In genomic region chr10:13376428-13377260, GRCm38 (mm10) we compare ENCODE assay signal across 11 mouse cellular contexts.
A peak's percentile ranks its signal among the peaks of the same experiment; 100 is the strongest.
DNase-seq lines count a peak whose midpoint lies in the region; ATAC-seq and TF ChIP-seq lines count a peak whose summit lies in the region.
"Had no signal": no experiment of that assay in that cellular context is flagged by ENCODE, and none has a peak within 500 bp of the region (broad histone marks: within the 10 kb centered on the region; RNA-seq: fewer than 3 reads in every experiment).

No protein-coding gene starts in this region.

- intact Hi-C loops in left cerebral cortex, postnatal 4 days (cut with DNase I): no loop called here

- no peaks in the 10 kb centered on the region for H3K27me3 ChIP-seq in heart, embryonic 13.5 days (replicated peaks)
- H3K27me3 ChIP-seq in lung, postnatal 0 days (replicated peaks; ENCODE audit: insufficient read depth, low read length): no peaks in the 10 kb centered on the region
- H3K27me3 ChIP-seq in kidney, embryonic 14.5 days (ENCODE audit: control insufficient read depth, insufficient read depth, low read length): no peaks in the 10 kb centered on the region
- H3K27me3 ChIP-seq in stomach, postnatal 0 days (ENCODE audit: control insufficient read depth, insufficient read depth, low read length): no peaks in the 10 kb centered on the region

- no peaks in the 10 kb centered on the region for H3K9me3 ChIP-seq in heart, embryonic 13.5 days
- H3K9me3 ChIP-seq in lung, postnatal 0 days (ENCODE audit: low read length): no peaks in the 10 kb centered on the region
- H3K9me3 ChIP-seq in kidney, embryonic 14.5 days (ENCODE audit: control insufficient read depth, low read length): no peaks in the 10 kb centered on the region
- no peaks in the 10 kb centered on the region for H3K9me3 ChIP-seq in stomach, postnatal 0 days (ENCODE audit: control insufficient read depth, low read length)

- no peak for DNase-seq in heart, adult 18-20 months
- DNase-seq in lung, postnatal 0 days (ENCODE audit: low spot score): no peak
- DNase-seq in lung, adult 18-20 months: no peak
- no peak for DNase-seq in stomach, postnatal 0 days (ENCODE audit: low spot score)
- no peak for DNase-seq in adipocyte (ENCODE audit: low spot score)
- no peak for DNase-seq in left cerebral cortex, postnatal 4 days
- DNase-seq: gastrocnemius, adult 2 months; thymus, postnatal 36 days had no signal

- no peak for ATAC-seq in heart, embryonic 13.5 days (ENCODE audit: extremely low read depth, insufficient number of reproducible peaks, low FRiP score, low TSS enrichment)
- no peak for ATAC-seq in lung, postnatal 0 days
- peak; percentile 89 for ATAC-seq in kidney, embryonic 14.5 days (ENCODE audit: low FRiP score, low TSS enrichment)
- peak; percentile 71 for ATAC-seq in stomach, postnatal 0 days (ENCODE audit: low FRiP score, low TSS enrichment)
- ATAC-seq: inflammation-experienced regulatory T-cells, adult 6 months had no signal

- H3K4me3 ChIP-seq in heart, embryonic 13.5 days: no peak overlapping the region
- no peak overlapping the region for H3K4me3 ChIP-seq in lung, postnatal 0 days (ENCODE audit: low read depth, low read length)
- H3K4me3 ChIP-seq in kidney, embryonic 14.5 days (ENCODE audit: low read length): no peak overlapping the region
- no peak overlapping the region for H3K4me3 ChIP-seq in stomach, postnatal 0 days (ENCODE audit: low read depth, low read length)
- H3K4me3 ChIP-seq: gastrocnemius, adult 2 months had no signal

- no peak overlapping the region for H3K9ac ChIP-seq in heart, embryonic 13.5 days
- H3K9ac ChIP-seq in lung, postnatal 0 days (replicated peaks; ENCODE audit: low read depth): no peak overlapping the region
- H3K9ac ChIP-seq in kidney, embryonic 14.5 days (ENCODE audit: low read depth, low read length): no peak overlapping the region
- H3K9ac ChIP-seq in stomach, postnatal 0 days (ENCODE audit: low read length): no peak overlapping the region

- H3K36me3 ChIP-seq in heart, embryonic 13.5 days: no peaks in the 10 kb centered on the region
- H3K36me3 ChIP-seq in lung, postnatal 0 days (ENCODE audit: insufficient read depth, low read length): no peaks in the 10 kb centered on the region
- H3K36me3 ChIP-seq in kidney, embryonic 14.5 days (ENCODE audit: control insufficient read depth, insufficient read depth, low read length): no peaks in the 10 kb centered on the region
- H3K36me3 ChIP-seq in stomach, postnatal 0 days (ENCODE audit: control insufficient read depth, insufficient read depth, low read length): no peaks in the 10 kb centered on the region

- no peak for TF ChIP-seq CTCF in lung, postnatal 0 days (IDR thresholded peaks at IDR 0.05)
- no peak for TF ChIP-seq CTCF in stomach, postnatal 0 days (IDR thresholded peaks at IDR 0.05; ENCODE audit: low read depth)

- H3K4me1 ChIP-seq in heart, embryonic 13.5 days: peaks cover 40% of the 10 kb centered on the region
- no peaks in the 10 kb centered on the region for H3K4me1 ChIP-seq in lung, postnatal 0 days (ENCODE audit: insufficient read depth, low read depth, low read length)
- H3K4me1 ChIP-seq in kidney, embryonic 14.5 days (ENCODE audit: control insufficient read depth, insufficient read depth, low read length): peaks cover 17% of the 10 kb centered on the region
- H3K4me1 ChIP-seq in stomach, postnatal 0 days (replicated peaks; ENCODE audit: control insufficient read depth, insufficient read depth): no peaks in the 10 kb centered on the region

- TF ChIP-seq EP300 in lung, postnatal 0 days (IDR thresholded peaks at IDR 0.05): no peak
- peak; percentile 18 for TF ChIP-seq EP300 in stomach, postnatal 0 days (optimal IDR thresholded peaks at IDR 0.05)

- peak overlapping the region; percentile 55 for H3K27ac ChIP-seq in heart, embryonic 13.5 days (replicated peaks)
- no peak overlapping the region for H3K27ac ChIP-seq in lung, postnatal 0 days (ENCODE audit: low read length)
- H3K27ac ChIP-seq in kidney, embryonic 14.5 days (ENCODE audit: low read depth, low read length): peak overlapping the region; percentile 75; the same call in 1 of the 2 replicates
- H3K27ac ChIP-seq in stomach, postnatal 0 days (replicated peaks): peak overlapping the region; percentile 79
- H3K27ac ChIP-seq: gastrocnemius, adult 2 months had no signal

- WGBS in heart, embryonic 13.5 days: 64% methylated on average over 13 of the region's 13 CpGs
- WGBS in lung, postnatal 0 days: 37% methylated on average over 13 of the region's 13 CpGs
- 18% methylated on average over 13 of the region's 13 CpGs for WGBS in kidney, embryonic 14.5 days
- 28% methylated on average over 13 of the region's 13 CpGs for WGBS in stomach, postnatal 0 days

- H3K4me2 ChIP-seq in heart, embryonic 13.5 days: no peak overlapping the region
- 0 out of 2 replicates have a peak overlapping the region, but pooled peaks have one; percentile 4 for H3K4me2 ChIP-seq in lung, postnatal 0 days (replicated peaks; ENCODE audit: low read depth, low read length)
- H3K4me2 ChIP-seq in kidney, embryonic 14.5 days (replicated peaks; ENCODE audit: low read depth, low read length): no peak overlapping the region
- no peak overlapping the region for H3K4me2 ChIP-seq in stomach, postnatal 0 days (replicated peaks; ENCODE audit: low read depth)

Comparison
In these comparisons a context has a peak if more than half of its experiments do, and no peak if none do; other contexts are left out.
1. ATAC-seq: peak in kidney, embryonic 14.5 days (single experiment) and stomach, postnatal 0 days (single experiment); none in heart, embryonic 13.5 days (single experiment) and lung, postnatal 0 days (single experiment).